Mouse (Mus musculus): ENCODE results near the gene Raly. TPM values are rescaled to one million over a fixed set of nuclear protein-coding genes. Genes with fewer than 3 reads are reported as not detected.

Gene Raly
- polyA plus RNA-seq, 1 experiment from 2014 or later, result 115 TPM

DNA sequence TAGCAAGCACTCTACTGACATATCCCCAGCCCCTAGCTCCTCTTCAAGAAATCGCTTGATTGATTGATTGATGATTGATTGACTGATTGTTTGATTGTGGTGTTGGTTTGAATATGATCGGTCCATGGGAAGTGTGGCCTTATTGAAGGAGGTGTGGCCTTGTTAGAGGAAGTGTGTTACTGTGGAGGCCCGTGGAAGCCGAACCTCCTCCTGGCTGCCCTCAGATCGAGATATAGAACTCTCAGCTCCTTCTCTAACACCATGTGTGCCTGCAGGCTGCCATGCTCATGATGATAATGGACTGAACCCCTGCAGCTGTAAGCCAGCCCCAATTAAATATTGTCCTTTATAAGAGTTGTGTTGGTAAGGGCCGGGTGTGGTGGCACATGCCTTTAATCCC, 23.8 kb upstream of the Raly start:
- no peaks in the 10 kb centered on the region for H3K36me3 ChIP-seq (ENCODE audit: inconsistent target)
- H3K4me3 ChIP-seq (ENCODE audit: inconsistent target), result no peak overlapping the region
- H3K79me2 ChIP-seq (ENCODE audit: inconsistent target), result no peaks in the 10 kb centered on the region
- WGBS (ENCODE audit: missing documents), result 56% methylated on average over 6 of the region's 6 CpGs
- no peak overlapping the region for H3K27ac ChIP-seq

DNA sequence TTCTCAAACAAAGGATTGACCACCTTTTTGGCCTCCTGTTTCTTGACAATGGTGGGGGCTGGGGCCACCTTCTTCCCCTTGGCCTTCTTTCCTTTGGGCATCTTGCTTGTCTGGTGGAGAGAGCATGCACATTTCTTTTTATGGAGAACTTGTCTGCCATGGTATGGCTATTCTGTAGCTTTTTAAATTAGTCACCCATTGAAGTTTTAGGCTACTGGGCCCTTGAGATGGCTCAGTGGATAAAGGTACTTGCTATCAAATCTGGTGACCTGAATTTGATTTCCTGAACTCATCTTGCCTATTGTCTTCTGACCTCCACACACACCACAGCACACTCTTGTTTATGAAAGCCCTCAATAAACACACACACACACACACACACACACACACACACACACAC, 21.0 kb upstream of the Raly start, which contains the start of gene Gm14214:
Gene Gm14214, minus strand, starts transcription at position 101 of the 400 bp plus-strand sequence.
- H3K79me2 ChIP-seq (ENCODE audit: inconsistent target), result no peaks in the 10 kb centered on the region
- no peak within 1 kb of the TSS for H3K4me3 ChIP-seq (ENCODE audit: inconsistent target)
- no peak within 1 kb of the TSS for H3K27ac ChIP-seq
- no peaks in the 10 kb centered on the region for H3K36me3 ChIP-seq (ENCODE audit: inconsistent target)

DNA sequence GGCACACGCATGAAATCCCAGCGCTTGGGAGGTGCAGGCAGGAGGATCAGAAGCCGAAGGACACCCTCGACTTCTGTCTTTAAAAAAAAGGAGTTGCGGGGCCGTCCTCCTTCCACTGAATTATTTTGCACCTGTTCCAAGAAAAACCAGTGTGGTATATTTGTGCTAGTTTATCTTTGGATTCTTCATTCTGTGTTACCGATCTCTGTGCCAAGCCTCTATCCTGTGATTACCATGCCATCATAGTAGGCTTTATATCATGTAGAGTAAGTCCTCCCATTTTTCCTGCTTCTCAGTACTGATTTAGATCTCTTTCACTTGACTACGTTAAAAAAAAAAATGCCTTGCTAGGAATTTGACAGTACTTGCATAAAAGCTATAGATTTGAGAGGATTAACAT, 19.3 kb upstream of the Raly start:
- Histone ChIP-seq H3K79me2 (ENCODE audit: inconsistent target) (no peaks in the 10 kb centered on the region), H3K4me3 (ENCODE audit: inconsistent target) (no peak overlapping the region), H3K36me3 (ENCODE audit: inconsistent target) (no peaks in the 10 kb centered on the region), H3K27ac (no peak overlapping the region)
- WGBS (ENCODE audit: missing documents), result 93% methylated on average over 8 of the region's 8 CpGs

DNA sequence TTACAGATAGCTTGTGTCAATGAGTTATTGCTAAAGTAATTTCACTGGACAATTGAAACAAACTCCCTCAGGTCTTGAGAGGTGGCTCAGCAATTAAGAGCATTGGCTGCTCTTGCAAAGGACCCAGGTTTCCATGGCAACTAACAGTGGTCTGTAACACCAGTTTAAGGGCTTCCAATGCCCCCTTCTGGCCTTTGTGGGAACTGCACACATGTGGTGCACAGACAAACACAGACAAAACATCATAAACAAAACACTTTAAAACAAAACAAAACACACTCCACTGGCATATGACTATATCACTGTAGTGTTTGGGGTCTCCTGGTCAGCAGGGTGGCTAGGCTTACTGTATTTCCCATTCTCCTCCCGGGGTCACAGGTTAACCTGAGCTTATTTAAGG, 16.9 kb upstream of the Raly start:
- Histone ChIP-seq H3K79me2 (ENCODE audit: inconsistent target) (no peaks in the 10 kb centered on the region), H3K27ac (no peak overlapping the region), H3K4me3 (ENCODE audit: inconsistent target) (no peak overlapping the region), H3K36me3 (ENCODE audit: inconsistent target) (no peaks in the 10 kb centered on the region)
- WGBS (ENCODE audit: missing documents), result 100% methylated on average over 1 of the region's 1 CpGs

GRCm38 (mm10) chr2:154776496-154776895, 14.4 kb upstream of the Raly start:
- WGBS (ENCODE audit: missing documents), result 92% methylated on average over 7 of the region's 7 CpGs
- no peaks in the 10 kb centered on the region for H3K36me3 ChIP-seq (ENCODE audit: inconsistent target)

GRCm38 (mm10) chr2:154779648-154780047, 11.2 kb upstream of the Raly start:
- WGBS (ENCODE audit: missing documents), result 100% methylated on average over 3 of the region's 3 CpGs
- Histone ChIP-seq H3K27ac (no peak overlapping the region), H3K36me3 (ENCODE audit: inconsistent target) (no peaks in the 10 kb centered on the region), H3K79me2 (ENCODE audit: inconsistent target) (no peaks in the 10 kb centered on the region), H3K4me3 (ENCODE audit: inconsistent target) (no peak overlapping the region)

More at GRCm38 (mm10) chr2:154776496-154776895, 14.4 kb upstream of the Raly start:
- H3K27ac ChIP-seq, result no peak overlapping the region
- no peaks in the 10 kb centered on the region for H3K79me2 ChIP-seq (ENCODE audit: inconsistent target)
- H3K4me3 ChIP-seq (ENCODE audit: inconsistent target), result no peak overlapping the region

DNA sequence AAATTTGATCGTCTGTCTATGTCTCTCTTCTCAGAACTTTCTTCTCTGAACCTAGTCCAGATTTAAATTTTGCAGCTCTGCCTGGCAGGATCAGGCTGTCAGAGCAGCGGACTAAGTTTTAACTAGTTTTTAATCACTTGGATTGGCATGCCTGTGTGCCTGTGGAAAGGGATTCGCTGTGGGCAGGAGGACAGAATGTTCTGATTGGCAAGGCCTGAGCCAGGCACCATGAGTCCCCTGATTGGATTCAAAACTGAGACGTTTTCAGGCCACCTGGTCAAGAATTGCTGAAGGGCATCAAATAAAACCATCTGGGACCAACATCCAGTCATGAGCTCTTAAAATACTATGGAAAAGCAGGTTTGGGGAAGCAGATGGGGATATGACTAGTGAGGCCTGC, 8.5 kb upstream of the Raly start:
- no peak overlapping the region for H3K4me3 ChIP-seq (ENCODE audit: inconsistent target)
- no peak overlapping the region for H3K27ac ChIP-seq
- no peaks in the 10 kb centered on the region for H3K79me2 ChIP-seq (ENCODE audit: inconsistent target)
- WGBS (ENCODE audit: missing documents), result 92% methylated on average over 4 of the region's 4 CpGs
- H3K36me3 ChIP-seq (ENCODE audit: inconsistent target), result no peaks in the 10 kb centered on the region

GRCm38 (mm10) chr2:154782856-154783650, 7.8 kb upstream of the Raly start:
- H3K4me3 ChIP-seq (ENCODE audit: inconsistent target), result no peak overlapping the region
- H3K27ac ChIP-seq, result no peak overlapping the region
- WGBS (ENCODE audit: missing documents), result 93% methylated on average over 17 of the region's 17 CpGs
- H3K36me3 ChIP-seq (ENCODE audit: inconsistent target), result no peaks in the 10 kb centered on the region
- no peaks in the 10 kb centered on the region for H3K79me2 ChIP-seq (ENCODE audit: inconsistent target)

- Histone ChIP-seq H3K27ac (peak overlapping the region; percentile 80), H3K36me3 (ENCODE audit: inconsistent target) (no peaks in the 10 kb centered on the region)
Observed at GRCm38 (mm10) chr2:154785284-154785683, 5.6 kb upstream of the Raly start.

GRCm38 (mm10) chr2:154786187-154786586, 4.7 kb upstream of the Raly start:
- peak overlapping the region; percentile 80 for H3K27ac ChIP-seq
- H3K79me2 ChIP-seq (ENCODE audit: inconsistent target), result no peaks in the 10 kb centered on the region
- 81% methylated on average over 3 of the region's 3 CpGs for WGBS (ENCODE audit: missing documents)
- H3K4me3 ChIP-seq (ENCODE audit: inconsistent target), result no peak overlapping the region
- H3K36me3 ChIP-seq (ENCODE audit: inconsistent target), result no peaks in the 10 kb centered on the region

More at GRCm38 (mm10) chr2:154785284-154785683, 5.6 kb upstream of the Raly start:
- no peaks in the 10 kb centered on the region for H3K79me2 ChIP-seq (ENCODE audit: inconsistent target)
- no peak overlapping the region for H3K4me3 ChIP-seq (ENCODE audit: inconsistent target)
- whole genome bisulfite sequencing (ENCODE audit: missing documents), result 38% methylated on average over 3 of the region's 3 CpGs

DNA sequence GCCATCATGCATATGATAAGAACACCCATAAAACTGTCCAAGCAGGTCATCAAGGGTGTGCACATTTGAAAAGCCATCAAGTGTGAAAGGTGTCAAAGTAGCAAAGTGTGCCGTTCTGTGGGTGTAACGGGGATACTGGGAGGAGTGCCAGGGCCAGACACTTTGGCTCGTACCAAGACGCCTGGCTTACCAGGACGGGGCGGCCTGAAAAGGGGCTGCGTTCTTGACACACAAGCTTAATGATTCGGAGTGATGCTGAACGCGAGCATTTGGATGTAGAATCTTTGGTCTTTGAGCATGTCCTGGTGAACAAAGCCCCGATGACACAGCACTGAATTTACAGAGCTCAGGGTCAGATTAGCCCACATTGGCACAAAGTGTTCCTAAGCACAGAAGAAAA, 4.1 kb upstream of the Raly start:
- no peak overlapping the region for H3K27ac ChIP-seq
- H3K4me3 ChIP-seq (ENCODE audit: inconsistent target), result no peak overlapping the region
- H3K79me2 ChIP-seq (ENCODE audit: inconsistent target), result peaks cover under 1% of the 10 kb centered on the region
- H3K36me3 ChIP-seq (ENCODE audit: inconsistent target), result no peaks in the 10 kb centered on the region
- 97% methylated on average over 11 of the region's 11 CpGs for WGBS (ENCODE audit: missing documents)

DNA sequence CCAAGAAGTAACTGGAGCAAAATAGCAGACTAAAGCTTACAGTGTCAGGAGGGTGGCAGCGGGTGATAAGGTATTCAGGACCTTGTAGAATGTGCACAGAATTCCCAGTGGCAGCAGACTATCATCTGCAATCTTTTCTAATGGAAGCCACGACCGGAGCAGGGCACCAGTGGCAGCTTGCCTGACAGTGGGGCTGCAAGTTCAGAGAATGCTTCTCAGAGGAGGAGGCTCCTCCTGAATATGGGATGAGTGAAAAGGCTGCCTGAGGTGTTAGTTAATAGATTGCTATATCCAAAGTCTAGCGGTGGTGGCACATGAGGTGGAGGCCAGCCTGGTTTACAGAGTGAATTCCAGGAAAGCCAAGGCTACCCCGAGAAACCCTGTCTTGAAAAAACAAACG, 1.5 kb upstream of the Raly start:
- WGBS (ENCODE audit: missing documents), result 92% methylated on average over 6 of the region's 6 CpGs
- no peak overlapping the region for H3K4me3 ChIP-seq (ENCODE audit: inconsistent target)
- peaks cover 27% of the 10 kb centered on the region for H3K79me2 ChIP-seq (ENCODE audit: inconsistent target)
- H3K27ac ChIP-seq, result no peak overlapping the region
- no peaks in the 10 kb centered on the region for H3K36me3 ChIP-seq (ENCODE audit: inconsistent target)

DNA sequence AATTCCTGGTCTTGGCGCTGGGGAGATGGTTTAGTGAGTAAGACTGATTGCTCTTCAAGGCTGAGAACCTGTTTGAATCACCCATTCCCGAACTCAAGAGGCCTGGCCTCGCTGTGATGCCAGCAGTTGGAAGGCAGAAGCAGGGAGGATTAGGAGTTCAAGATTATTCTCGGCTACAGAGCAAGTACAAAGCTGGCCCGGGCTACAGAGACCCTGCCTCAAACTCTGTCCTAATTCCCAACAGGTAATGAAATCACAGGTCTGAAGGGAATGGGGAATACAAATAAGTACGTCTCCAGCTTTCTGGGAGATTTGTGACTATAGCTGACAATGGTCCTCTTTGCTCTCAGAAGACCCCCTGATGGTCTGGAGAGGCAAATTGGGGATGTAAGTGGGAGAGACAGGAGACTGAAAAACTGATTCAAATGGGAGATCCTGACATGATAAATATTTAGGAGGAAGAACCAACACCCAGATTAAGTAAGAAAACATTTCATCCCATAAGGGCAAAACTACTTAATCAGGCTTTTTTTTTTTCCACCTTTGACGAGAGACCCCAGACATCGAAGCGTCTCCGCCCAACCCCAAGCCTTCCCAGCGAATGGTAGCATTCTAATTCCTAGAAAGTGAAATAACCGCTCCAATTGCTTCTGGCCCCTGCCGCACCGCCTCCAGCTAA, 780 bp upstream of the Raly start:
- Histone ChIP-seq H3K79me2 (ENCODE audit: inconsistent target) (peaks cover 34% of the 10 kb centered on the region), H3K36me3 (ENCODE audit: inconsistent target) (no peaks in the 10 kb centered on the region), H3K4me3 (ENCODE audit: inconsistent target) (peak overlapping the region; percentile 40), H3K27ac (peak overlapping the region; percentile 38; the same call in 1 of the 2 replicates)
- WGBS (ENCODE audit: missing documents), result 23% methylated on average over 14 of the region's 14 CpGs

DNA sequence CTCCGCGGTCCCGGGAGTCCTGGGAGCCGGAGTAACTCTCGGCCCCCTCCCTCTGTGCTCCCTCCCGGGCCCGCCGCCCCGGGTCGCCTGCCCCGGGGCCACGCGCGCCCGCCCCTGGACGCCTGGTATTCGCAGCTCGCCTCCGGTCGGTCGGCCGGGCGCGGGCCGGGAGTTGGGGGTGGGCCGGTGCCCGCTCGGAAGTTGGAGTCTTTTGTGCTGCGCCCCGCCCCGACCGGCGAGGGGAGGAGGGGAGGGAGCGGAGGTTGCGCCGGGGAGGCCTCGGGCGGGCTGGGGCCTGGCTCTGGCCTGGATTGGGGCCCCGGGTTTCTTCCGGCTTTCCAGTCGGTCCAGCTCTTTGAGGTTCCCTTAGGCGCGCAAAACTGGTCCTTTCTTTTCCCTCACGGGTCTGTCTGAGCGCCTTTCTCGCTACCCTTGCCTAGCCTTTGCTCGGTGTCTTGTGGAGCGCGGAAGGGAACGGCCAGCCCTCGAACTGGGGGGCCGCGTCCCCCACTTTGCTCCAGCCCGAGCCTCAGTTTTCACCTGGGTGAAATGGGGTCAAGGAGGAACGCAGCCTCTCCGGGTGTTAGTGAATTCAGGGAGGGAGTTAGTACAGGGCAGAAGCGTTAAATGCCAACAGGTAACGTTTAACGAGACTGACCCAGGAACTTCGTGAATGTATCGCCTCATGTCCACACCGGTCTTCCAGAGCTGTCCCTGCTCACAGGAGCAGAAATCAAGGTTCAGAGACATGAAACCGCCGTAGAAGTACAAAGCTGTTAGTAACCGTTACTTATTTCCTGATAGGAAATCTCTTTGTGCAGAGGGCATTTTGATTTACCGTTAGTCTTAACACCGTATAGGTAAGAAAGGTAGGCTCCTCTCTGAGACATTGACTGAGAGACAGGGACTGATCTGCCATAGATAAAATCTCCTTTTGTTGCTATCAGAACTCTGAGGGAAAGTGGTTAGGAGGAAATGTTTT, 1.1 kb downstream of the Raly start:
- H3K4me3 ChIP-seq (ENCODE audit: inconsistent target), result peak overlapping the region; percentile 88
- peak overlapping the region; percentile 51 for H3K27ac ChIP-seq
- H3K79me2 ChIP-seq (ENCODE audit: inconsistent target), result peaks cover 52% of the 10 kb centered on the region
- H3K36me3 ChIP-seq (ENCODE audit: inconsistent target), result no peaks in the 10 kb centered on the region
- WGBS (ENCODE audit: missing documents), result under 1% methylated on average over 51 of the region's 67 CpGs

Data from macrophage (primary cell).